Mouse (Mus musculus) limb, embryonic 12.5 days (tissue): Measurements from ENCODE around the gene Tcf12. TPM values are rescaled to one million over a fixed set of nuclear protein-coding genes. Genes with fewer than 3 reads are reported as not detected.

ENCODE experiments used
- ATAC-seq: fragments of 200-750 bp; cut with Nextera tagmentation; 2 replicates; pipeline ENCODE4 v1.8.0; 2017; ENCODE audit warnings: low read depth, moderate TSS enrichment; ENCODE audit not compliant: insufficient number of reproducible peaks, insufficient read depth, low FRiP score, low TSS enrichment
- H3K27ac ChIP-seq: fragments of 300-500 bp; sonication (generic); 2 replicates; pipeline ENCODE4 v1.5.1; 2016; ENCODE audit warnings: mild to moderate bottlenecking, moderate library complexity
- H3K27me3 ChIP-seq: fragments of 300-500 bp; sonication (generic); 2 replicates; pipeline ENCODE4 v1.6.1; 2016; ENCODE audit warnings: mild to moderate bottlenecking, moderate library complexity
- H3K36me3 ChIP-seq: fragments of 300-500 bp; sonication (generic); 2 replicates; pipeline ENCODE4 v1.6.1; 2016; ENCODE audit warnings: mild to moderate bottlenecking, moderate library complexity
- H3K4me1 ChIP-seq: fragments of 300-500 bp; sonication (generic); replicated peaks from 2 replicates; pipeline ENCODE4 v1.6.1; 2016
- H3K4me2 ChIP-seq: fragments of 300-500 bp; sonication (generic); 2 replicates; pipeline ENCODE4 v1.6.1; 2016; ENCODE audit warnings: mild to moderate bottlenecking, moderate library complexity
- H3K4me3 ChIP-seq: fragments of 300-500 bp; sonication (generic); replicated peaks from 2 replicates; pipeline ENCODE4 v1.5.1; 2016; ENCODE audit warnings: mild to moderate bottlenecking
- H3K9ac ChIP-seq: fragments of 300-500 bp; sonication (generic); replicated peaks from 2 replicates; pipeline ENCODE4 v1.6.1; 2016; ENCODE audit warnings: mild to moderate bottlenecking, moderate library complexity
- H3K9me3 ChIP-seq: fragments of 300-500 bp; sonication (generic); 2 replicates; pipeline ENCODE4 v1.6.1; 2016; ENCODE audit warnings: mild to moderate bottlenecking, moderate library complexity
- WGBS: fragments of 180-500 bp; shearing (Covaris S2); methylation state at CpG from one replicate; pipeline ENCODE4 v1.1.7; 2016; 5-methylcytosine and 5-hydroxymethylcytosine counted together
- polyA plus RNA-seq: library from polyadenylated mRNA; unstranded; fragments of >200 nt; fragmentation: Nextera tagmentation; extraction: Ambion mirVana; gene quantifications from 2 replicates; pipeline ENCODE4 v1.2.1, GENCODE M21; 2016

Gene Tcf12
- polyA plus RNA-seq, 1 experiment from 2014 or later: 142 TPM

DNA sequence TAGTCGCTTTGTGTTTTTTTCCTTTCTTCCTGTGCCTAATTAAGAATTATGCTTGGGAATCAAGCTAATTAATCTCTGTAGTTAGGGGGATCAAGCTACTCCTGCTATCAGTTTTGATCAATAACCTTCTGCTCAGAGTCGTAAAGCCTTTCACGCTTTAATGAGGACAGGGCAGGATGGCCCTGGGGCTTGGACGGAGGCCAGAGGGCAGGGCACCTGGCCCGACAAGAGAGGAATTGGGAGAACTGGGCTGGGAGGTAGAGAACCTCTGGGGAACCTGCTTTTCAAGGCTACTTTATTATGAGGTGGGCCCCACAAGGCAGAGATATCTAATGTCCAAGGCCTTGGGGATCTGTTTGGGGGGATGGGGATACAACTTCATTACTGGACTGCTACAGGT lies 274.3 kb downstream of the Tcf12 start:
- Histone ChIP-seq H3K27ac (no peak overlapping the region), H3K27me3 (no peaks in the 10 kb centered on the region), H3K4me3 (no peak overlapping the region), H3K9ac (no peak overlapping the region), H3K4me1 (peaks cover 12% of the 10 kb centered on the region), H3K4me2 (no peak overlapping the region), H3K9me3 (no peaks in the 10 kb centered on the region), H3K36me3 (peaks cover 15% of the 10 kb centered on the region)
- 17% methylated on average over 5 of the region's 5 CpGs for WGBS
- ATAC-seq: no peak

DNA sequence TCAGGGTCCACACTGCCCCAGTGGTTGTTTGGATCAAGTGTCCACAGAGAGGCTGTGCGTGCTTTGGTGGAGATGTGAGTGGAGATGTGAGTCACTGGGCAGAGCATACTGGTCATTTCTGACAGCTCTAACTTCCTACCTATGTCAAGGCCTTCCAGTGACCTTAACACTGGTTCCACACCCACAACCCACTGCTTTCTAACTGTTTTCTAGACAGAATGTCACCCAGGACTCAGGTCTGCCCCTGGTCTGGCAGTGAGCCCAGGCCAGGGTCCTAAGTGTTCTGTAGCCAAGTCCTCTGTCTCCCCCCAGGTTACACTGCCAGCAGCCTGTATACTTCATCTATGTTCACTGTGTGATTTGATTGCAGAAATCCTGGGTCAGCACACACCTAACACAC lies 275.3 kb downstream of the Tcf12 start:
- no peaks in the 10 kb centered on the region for H3K27me3 ChIP-seq
- H3K4me3 ChIP-seq: no peak overlapping the region
- no peak for ATAC-seq
- WGBS: 72% methylated on average over 1 of the region's 1 CpGs
- no peaks in the 10 kb centered on the region for H3K9me3 ChIP-seq
- H3K27ac ChIP-seq: no peak overlapping the region
- H3K9ac ChIP-seq: no peak overlapping the region
- H3K4me1 ChIP-seq: peaks cover 12% of the 10 kb centered on the region
- H3K4me2 ChIP-seq: no peak overlapping the region
- H3K36me3 ChIP-seq: peaks cover 7% of the 10 kb centered on the region; the same call in 1 of the 2 replicates

DNA sequence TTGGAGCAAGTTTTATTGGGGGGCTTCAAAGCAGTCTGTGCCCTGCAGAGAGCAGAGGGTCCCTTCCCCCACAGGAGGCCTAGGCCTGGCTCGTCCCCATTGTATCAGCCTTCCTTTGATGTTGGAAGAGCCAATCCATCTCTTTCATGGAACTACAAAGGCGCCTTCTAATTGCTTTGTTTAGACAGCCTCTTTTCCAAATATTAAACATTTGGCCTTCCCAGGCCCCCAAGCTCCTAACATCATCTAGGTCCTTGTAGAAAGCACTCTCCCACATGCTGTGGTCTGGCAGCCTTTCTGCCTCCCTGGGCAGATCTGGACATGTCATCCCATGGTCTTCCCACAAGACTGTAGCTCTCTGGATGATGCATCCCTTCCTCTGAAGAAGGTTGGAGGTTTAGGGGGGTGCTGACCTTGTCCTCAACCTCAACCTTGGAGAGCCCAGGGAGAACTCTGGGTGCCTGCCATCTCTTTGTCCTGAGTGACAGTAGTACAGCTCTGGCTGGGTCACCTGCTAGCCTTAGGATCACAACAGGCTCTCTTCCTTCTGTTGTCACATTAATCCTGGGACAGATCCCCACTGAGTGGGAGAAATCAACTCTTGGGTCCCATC lies 276.4 kb downstream of the Tcf12 start:
- Histone ChIP-seq H3K4me3 (no peak overlapping the region), H3K4me2 (no peak overlapping the region), H3K9ac (no peak overlapping the region), H3K27me3 (no peaks in the 10 kb centered on the region), H3K9me3 (no peaks in the 10 kb centered on the region), H3K4me1 (peaks cover 12% of the 10 kb centered on the region), H3K36me3 (peaks cover 2% of the 10 kb centered on the region; the same call in 1 of the 2 replicates), H3K27ac (no peak overlapping the region)
- ATAC-seq: no peak
- 16% methylated on average over 2 of the region's 2 CpGs for WGBS

DNA sequence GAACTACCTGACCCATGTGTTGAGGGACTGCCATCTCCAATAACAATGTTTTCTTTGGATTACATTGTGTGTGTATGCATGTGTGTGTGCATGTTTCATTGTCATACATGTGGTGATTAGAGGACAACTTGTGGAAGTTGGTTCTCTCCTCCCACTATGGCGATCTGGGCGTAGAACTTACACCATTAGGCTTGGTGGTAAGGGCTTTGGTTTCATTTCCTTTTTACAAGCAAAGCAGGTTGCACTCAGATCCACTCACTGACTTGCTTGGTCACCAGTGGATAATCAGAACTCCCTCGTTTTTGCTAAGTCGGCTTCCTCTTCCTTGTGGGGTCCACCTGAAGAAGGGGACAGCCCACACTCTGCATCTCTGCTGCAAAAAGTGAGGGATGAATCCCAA lies 277.0 kb downstream of the Tcf12 start:
- H3K36me3 ChIP-seq: no peaks in the 10 kb centered on the region
- H3K27me3 ChIP-seq: no peaks in the 10 kb centered on the region
- 31% methylated on average over 4 of the region's 4 CpGs for WGBS
- H3K9ac ChIP-seq: no peak overlapping the region
- no peak overlapping the region for H3K27ac ChIP-seq
- H3K4me3 ChIP-seq: no peak overlapping the region
- ATAC-seq: no peak
- H3K4me1 ChIP-seq: peaks cover 12% of the 10 kb centered on the region
- H3K9me3 ChIP-seq: no peaks in the 10 kb centered on the region
- H3K4me2 ChIP-seq: no peak overlapping the region

DNA sequence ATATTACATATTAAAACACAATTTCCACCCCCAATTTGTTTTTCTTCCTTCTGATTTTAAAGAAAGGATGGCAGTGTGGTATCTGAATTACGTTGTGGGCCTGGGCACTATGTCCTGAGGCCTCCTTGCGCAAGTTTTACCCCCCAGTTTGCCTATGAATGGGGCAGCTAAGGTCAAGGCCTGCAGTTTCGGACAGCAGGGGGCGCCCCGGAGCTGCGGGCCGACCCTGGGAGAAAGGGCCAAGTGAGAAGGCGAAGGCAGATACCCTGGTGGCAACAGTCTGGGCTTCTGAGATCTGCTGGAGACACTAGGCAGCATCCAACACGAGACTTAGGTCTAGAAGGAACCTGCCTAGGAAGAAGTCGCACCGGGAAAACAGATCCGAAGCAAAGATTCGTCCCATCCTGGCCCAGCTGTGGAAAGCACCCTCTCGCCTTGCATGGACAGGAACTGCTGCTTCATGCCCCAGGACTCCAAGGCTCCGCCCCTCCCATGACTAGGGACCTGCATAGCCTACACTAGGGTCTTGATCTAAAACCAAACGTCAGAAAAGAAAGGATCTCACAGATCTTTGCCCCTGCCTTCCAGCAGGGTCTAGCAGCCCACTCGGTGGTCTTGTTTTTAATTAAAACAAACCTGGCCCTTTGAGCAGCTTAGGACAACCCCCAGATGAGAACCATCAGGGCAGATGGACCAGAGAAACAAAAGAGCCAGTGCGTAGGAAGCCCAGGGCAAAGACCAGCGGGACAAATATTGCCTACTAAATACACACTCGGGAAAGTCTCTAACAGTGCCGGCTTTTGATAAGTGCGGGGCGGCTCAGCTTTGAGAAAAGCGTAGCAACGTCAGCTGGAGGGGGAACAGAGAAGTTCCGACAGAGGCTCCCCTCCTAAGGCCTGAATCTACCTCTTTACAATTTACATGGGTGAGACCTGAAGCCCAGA lies 279.6 kb downstream of the Tcf12 start:
- Histone ChIP-seq H3K27me3 (no peaks in the 10 kb centered on the region), H3K9me3 (no peaks in the 10 kb centered on the region), H3K4me3 (no peak overlapping the region), H3K4me1 (peaks cover 5% of the 10 kb centered on the region; the same call in 1 of the 2 replicates), H3K27ac (no peak overlapping the region), H3K4me2 (no peak overlapping the region), H3K9ac (no peak overlapping the region), H3K36me3 (no peaks in the 10 kb centered on the region)
- WGBS: 52% methylated on average over 26 of the region's 26 CpGs
- ATAC-seq: no peak

DNA sequence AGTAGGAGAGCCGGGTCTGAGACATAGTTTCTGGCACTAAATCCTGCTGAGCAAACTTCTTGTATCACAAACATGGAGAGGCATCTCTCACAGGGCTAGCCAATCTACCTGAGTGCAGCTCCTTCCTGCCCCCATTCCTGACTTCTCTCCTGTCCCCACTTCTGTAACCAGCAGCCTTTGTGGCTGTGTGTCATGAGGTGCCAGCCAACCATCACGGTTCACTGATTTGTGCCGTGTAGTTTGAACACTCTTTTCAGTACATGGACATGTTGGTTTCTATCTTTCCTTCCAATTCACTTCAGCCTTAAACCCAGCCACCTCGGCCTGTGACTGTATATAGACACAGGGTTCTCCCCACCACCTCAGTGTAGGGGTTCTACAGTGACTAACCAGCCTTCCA lies 280.7 kb downstream of the Tcf12 start:
- Histone ChIP-seq H3K4me3 (no peak overlapping the region), H3K9ac (no peak overlapping the region), H3K27me3 (no peaks in the 10 kb centered on the region), H3K36me3 (no peaks in the 10 kb centered on the region), H3K4me1 (peaks cover 4% of the 10 kb centered on the region; the same call in 1 of the 2 replicates), H3K4me2 (no peak overlapping the region), H3K9me3 (no peaks in the 10 kb centered on the region), H3K27ac (no peak overlapping the region)
- WGBS: 80% methylated on average over 4 of the region's 4 CpGs
- no peak for ATAC-seq

DNA sequence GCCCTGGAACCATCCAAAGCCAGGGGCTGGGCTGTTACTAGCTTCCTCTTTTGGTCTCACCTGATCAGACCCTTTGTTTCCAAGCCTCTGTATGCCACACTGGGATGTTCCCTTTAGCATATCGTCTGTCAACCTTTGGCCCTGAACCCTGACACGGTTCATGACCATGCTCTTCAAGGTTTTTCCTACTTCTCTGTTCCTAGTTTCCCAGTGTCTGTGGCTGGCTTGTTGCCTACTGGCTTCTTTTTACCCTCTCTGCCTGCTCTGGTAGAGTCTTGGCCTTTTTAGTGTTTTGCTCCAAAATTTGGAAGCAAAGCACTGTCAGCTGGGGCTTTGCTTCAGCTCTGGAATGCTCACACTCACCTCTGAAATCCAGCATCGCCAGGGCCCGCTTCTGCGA lies 281.3 kb downstream of the Tcf12 start:
- 85% methylated on average over 5 of the region's 5 CpGs for WGBS
- Histone ChIP-seq H3K27me3 (no peaks in the 10 kb centered on the region), H3K9ac (no peak overlapping the region), H3K4me3 (no peak overlapping the region), H3K4me2 (no peak overlapping the region), H3K27ac (no peak overlapping the region), H3K4me1 (peaks cover 4% of the 10 kb centered on the region; the same call in 1 of the 2 replicates), H3K36me3 (no peaks in the 10 kb centered on the region), H3K9me3 (no peaks in the 10 kb centered on the region)
- ATAC-seq: no peak

DNA sequence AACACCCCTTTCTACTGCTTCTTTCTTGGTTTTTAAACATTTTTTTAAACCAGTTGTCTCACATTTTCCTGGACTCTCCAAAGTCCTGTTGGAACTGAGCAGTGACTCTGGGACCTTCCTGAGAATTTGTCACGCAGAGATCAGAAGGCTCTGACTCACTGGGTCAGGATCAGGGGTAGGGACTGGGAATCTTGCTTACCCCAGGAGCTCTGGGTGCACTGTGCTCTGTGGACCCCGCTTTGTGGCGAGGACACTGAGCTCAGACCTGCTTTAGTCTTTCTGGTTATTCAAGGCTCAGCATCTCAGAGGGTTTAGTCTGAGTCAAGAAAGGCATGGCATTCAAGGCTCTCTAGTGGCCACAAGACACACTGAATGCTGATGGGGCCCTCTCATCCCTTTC lies 281.9 kb downstream of the Tcf12 start:
- no peak for ATAC-seq
- no peak overlapping the region for H3K9ac ChIP-seq
- 81% methylated on average over 3 of the region's 3 CpGs for WGBS

DNA sequence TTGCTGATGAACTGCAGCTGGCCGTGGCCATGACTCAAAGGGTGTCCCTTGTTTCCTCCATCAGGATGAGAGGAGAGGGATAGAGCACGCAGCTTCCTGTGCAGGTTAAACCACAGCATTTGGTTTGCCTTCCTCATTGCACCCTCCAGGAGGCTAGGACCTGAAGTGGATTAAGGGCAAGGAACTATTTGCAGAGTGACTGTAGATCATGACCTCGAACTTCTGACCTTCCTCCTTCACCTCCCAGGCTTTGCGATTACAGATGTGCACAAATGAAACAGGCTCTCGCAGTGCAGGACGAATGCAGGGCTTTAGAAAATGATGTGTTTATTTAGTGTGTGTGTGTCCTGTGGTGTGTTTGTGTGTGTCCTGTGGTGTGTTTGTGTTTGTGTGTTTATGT lies 282.5 kb downstream of the Tcf12 start:
- 38% methylated on average over 6 of the region's 6 CpGs for WGBS
- H3K4me2 ChIP-seq: no peak overlapping the region
- no peaks in the 10 kb centered on the region for H3K9me3 ChIP-seq
- H3K4me3 ChIP-seq: no peak overlapping the region
- no peak overlapping the region for H3K9ac ChIP-seq
- no peak for ATAC-seq
- H3K27me3 ChIP-seq: no peaks in the 10 kb centered on the region
- H3K4me1 ChIP-seq: no peaks in the 10 kb centered on the region
- no peak overlapping the region for H3K27ac ChIP-seq
- H3K36me3 ChIP-seq: no peaks in the 10 kb centered on the region

More for the DNA sequence above, 281.9 kb downstream of the Tcf12 start:
- no peaks in the 10 kb centered on the region for H3K36me3 ChIP-seq
- H3K27ac ChIP-seq: no peak overlapping the region
- no peak overlapping the region for H3K4me2 ChIP-seq
- no peaks in the 10 kb centered on the region for H3K27me3 ChIP-seq
- H3K9me3 ChIP-seq: no peaks in the 10 kb centered on the region
- H3K4me1 ChIP-seq: no peaks in the 10 kb centered on the region
- no peak overlapping the region for H3K4me3 ChIP-seq

DNA sequence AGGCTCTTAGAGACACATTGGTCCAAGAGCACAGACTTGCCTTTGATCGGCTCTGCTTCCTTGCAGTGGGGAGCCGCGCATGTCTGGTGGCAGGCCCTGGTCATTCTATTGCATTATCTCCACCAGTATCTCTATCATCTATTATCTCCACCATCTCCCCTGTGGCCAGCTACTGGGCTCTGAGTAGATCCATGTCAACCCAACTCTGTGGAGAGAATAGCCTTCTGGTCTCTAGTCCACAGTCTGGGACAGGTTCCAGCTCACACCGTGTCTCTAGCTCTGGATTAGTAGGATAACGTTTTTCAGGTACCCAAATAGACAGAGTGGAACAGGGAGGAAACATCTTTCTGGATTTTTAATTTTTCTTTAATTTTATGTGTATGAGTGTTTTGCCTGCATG lies 284.3 kb downstream of the Tcf12 start:
- no peak for ATAC-seq
- no peaks in the 10 kb centered on the region for H3K9me3 ChIP-seq
- no peak overlapping the region for H3K4me3 ChIP-seq
- no peaks in the 10 kb centered on the region for H3K27me3 ChIP-seq
- no peak overlapping the region for H3K27ac ChIP-seq
- no peaks in the 10 kb centered on the region for H3K36me3 ChIP-seq
- H3K4me1 ChIP-seq: no peaks in the 10 kb centered on the region
- 92% methylated on average over 5 of the region's 5 CpGs for WGBS
- H3K9ac ChIP-seq: no peak overlapping the region
- H3K4me2 ChIP-seq: no peak overlapping the region

DNA sequence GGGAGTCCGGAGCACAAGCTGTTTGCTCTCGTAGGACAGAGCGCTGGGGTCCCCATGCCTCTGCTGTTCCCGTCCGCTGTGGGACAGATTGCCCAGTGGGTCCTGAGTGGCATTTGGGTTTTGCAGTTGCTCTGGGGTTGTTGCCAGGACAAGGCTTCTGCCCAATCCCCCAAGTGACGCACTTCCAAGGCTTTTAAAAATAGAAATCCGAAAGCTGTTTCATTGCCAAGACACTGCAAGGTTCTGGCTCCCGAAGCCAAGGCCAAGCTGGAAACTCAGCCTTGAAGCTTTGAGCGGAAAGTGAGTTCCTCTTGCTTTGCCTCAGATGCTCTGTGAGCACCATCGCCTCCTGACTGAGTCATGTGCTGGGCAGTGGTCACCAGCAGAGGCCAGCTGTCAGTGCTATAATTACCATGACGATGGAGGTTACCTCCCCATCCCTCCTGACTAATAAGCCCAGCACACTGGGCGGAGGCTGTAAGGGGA lies 285.6 kb downstream of the Tcf12 start:
- H3K4me2 ChIP-seq: no peak overlapping the region
- no peaks in the 10 kb centered on the region for H3K36me3 ChIP-seq
- H3K4me3 ChIP-seq: no peak overlapping the region
- H3K27me3 ChIP-seq: no peaks in the 10 kb centered on the region
- no peaks in the 10 kb centered on the region for H3K9me3 ChIP-seq
- no peaks in the 10 kb centered on the region for H3K4me1 ChIP-seq
- no peak for ATAC-seq
- no peak overlapping the region for H3K27ac ChIP-seq
- H3K9ac ChIP-seq: no peak overlapping the region
- 74% methylated on average over 12 of the region's 12 CpGs for WGBS
